Mouse (Mus musculus): ENCODE data around the gene Pex10. TPM values are rescaled to one million over a fixed set of nuclear protein-coding genes. Genes with fewer than 3 reads are reported as not detected.
A peak's percentile ranks its signal among the peaks of the same experiment; 100 is the strongest.

Gene Pex10
- total RNA-seq (2021), result 10 to 100 TPM; 23.9 to 25.7 TPM

DNA sequence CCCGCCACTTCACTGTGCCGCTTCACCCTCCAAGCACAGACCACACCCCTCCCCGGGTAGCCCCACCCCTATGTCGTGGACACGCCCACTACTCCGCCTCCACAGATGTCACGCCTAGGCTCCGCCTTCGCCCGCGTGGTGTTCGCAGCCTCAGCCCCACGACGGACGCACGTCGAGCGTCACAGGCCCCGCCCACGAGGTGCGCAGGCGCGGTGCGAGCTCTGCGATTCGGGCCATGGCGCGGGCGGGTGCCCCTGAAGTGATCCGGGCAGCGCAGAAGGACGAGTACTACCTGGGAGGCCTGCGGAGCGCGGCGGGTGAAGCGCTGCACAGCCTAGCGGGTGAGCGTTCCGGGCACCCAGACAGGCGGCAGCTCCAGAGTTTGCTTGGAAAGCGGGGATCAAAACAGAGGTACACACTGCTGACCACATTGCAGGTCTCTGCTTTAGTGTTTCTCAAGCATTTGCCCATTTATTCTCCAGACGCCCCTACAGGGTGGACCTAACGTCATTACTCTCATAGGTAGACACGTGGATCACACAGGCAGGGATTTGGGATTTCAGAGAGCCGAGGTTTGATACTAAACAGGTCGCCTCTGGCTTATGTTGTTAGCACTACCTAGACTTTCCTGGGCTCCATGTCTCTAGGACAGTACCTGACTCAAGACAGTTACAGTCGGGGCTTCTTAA, at the start of gene Pex10:
Gene Pex10, plus strand, starts transcription at position 183 of the 689 bp plus-strand sequence.
- intact Hi-C loops (cut with DNase I), result loop anchor here (1.0 kb wide), 1 partner anchor 123 kb away; no protein-coding TSS in a partner anchor

DNA sequence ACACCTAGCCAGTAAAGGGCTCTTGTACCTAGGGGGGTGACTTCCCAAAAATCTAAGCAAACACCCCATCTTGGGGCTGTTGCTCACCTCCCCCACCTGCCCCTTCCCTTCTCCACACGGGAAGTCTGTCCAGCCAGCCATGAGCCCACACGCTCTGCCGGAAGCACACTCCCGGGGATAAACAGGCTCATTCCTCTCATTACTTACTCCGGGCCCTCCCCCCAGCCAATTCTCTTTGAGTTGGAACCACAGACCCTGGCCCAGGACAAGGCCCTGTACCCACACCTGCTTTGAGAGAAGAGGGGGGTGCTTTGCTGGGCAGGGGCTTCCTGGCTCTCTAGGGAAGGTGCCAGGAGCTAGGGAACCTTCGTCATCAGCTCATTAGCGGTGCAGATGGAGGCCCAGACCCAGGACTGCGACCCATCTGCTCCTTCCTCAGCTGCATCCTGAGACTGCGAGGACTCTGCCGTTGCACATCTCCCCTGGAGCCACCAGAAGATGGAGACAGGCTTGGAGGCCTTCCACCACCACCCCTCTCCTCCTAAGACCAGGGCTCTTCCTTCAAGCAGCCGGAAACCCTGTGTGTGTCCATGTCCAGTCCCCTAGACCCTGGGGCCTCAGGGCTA, 49.5 kb upstream of the Pex10 start:
- intact Hi-C loops (cut with DNase I), result no loop called here
- DNase-seq (ENCODE audit: low spot score), result no peak

More for the DNA sequence above, at the start of gene Pex10:
- peak; percentile 94 for DNase-seq (ENCODE audit: low spot score)

GRCm38 (mm10) chr4:155018066-155018465, 48.8 kb upstream of the Pex10 start:
- intact Hi-C loops (cut with DNase I), result no loop called here
- DNase-seq (ENCODE audit: low spot score), result no peak

- no peak for DNase-seq (ENCODE audit: low spot score)
- intact Hi-C loops (cut with DNase I), result no loop called here
Measured at GRCm38 (mm10) chr4:155018601-155019335, 48.0 kb upstream of the Pex10 start.

DNA sequence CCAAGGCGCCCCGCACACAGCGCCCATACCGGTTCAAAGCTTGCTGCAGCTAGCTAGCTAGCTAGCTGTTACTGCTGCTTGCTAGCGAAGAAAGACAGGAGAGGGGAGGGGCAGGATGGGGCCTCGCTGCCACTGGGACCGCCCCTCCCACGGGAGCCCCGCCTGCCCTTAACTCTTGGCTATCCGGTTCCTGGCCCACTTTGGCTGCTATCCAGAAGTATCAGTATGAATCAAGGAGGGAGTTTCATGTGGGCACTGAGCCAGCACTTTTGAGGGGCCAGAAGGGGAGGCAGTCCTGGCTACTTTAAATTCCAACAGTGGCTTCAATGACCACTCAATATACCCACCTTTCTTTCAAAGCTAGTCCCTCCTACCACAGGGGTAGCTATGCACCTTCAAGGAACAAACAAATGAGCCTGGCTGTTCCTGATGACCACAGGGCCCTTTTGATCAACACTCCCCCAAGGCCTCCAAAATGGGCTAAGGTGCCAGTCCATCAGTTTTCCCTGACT, 47.4 kb upstream of the Pex10 start:
- intact Hi-C loops (cut with DNase I), result no loop called here
- no peak for DNase-seq (ENCODE audit: low spot score)

GRCm38 (mm10) chr4:155020141-155020540, 46.7 kb upstream of the Pex10 start:
- DNase-seq (ENCODE audit: low spot score), result no peak
- intact Hi-C loops (cut with DNase I), result no loop called here

GRCm38 (mm10) chr4:155020813-155021212, 46.0 kb upstream of the Pex10 start:
- DNase-seq (ENCODE audit: low spot score), result no peak
- intact Hi-C loops (cut with DNase I), result no loop called here

DNA sequence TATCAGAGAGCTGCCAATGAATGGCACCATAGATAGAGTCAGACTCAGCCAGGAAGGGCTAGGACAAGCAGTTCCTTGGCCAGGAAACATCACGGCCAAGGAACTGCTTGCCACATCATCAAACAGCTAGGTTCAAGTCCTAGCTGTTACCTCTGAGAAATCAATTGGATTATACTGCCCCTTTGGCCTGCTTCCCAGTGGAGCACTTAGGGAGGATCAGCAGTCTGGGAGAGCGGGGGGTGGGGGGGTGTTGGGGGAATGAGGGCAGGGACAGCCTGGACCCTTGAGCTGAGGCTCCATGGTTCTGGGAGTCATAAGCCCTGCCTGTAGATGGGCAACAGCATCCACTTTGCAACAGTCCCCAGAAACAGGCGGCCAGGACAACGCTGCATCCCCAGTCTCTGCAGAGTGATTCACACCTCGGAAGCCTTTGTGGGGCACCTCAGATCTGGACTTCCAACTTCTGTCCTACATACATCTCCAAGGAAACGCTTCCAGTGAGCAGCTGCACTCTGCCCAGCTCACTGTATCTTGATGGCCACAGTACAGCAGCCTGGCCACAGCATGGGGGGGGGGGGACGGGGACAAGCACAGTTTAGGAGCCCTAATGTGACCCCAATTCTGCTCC, 44.5 kb upstream of the Pex10 start:
- DNase-seq (ENCODE audit: low spot score), result no peak
- intact Hi-C loops (cut with DNase I), result no loop called here

DNA sequence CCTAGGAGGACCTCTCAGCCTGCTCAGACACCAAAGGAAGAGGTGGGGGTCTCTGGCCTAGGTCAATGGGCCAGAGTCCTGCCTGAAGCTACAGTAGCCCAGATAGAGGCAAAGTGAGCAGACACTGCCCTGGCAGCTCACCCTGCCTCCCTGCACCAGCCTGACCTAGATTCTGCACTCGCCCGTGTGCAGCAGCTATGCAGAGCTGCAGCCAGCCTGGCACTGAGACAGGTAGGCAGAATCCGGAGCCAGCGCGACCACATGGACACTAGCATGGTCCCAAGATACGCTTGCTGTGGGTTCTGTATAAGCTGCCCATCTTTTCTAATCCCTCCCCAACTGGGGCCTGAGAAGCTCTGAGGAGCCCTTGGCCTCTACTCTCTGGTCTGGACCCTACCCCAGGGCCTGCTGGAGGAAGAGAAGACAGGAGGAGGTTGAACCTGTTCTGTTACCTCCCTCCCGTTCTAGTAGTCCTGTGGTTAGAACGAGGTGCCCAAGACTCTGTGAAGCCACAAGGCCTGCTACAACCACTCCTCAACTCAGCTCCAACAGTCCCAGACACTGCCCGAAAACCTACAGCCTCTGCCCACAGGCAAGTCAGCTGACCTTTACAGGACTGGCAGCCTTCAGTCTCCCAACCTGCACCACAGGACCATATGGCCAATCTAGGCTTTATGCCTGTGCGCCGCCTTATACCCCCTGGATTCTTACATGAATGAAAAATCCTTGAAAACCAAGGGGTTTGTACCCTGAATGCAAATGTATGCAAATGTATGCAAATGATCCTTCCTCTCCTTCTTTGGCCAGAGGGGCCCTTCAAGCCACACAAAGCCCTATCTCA, 42.4 kb upstream of the Pex10 start:
- DNase-seq (ENCODE audit: low spot score), result no peak
- intact Hi-C loops (cut with DNase I), result no loop called here

- DNase-seq (ENCODE audit: low spot score), result no peak
- intact Hi-C loops (cut with DNase I), result no loop called here
Measured at GRCm38 (mm10) chr4:155033115-155033514, 33.7 kb upstream of the Pex10 start.

DNA sequence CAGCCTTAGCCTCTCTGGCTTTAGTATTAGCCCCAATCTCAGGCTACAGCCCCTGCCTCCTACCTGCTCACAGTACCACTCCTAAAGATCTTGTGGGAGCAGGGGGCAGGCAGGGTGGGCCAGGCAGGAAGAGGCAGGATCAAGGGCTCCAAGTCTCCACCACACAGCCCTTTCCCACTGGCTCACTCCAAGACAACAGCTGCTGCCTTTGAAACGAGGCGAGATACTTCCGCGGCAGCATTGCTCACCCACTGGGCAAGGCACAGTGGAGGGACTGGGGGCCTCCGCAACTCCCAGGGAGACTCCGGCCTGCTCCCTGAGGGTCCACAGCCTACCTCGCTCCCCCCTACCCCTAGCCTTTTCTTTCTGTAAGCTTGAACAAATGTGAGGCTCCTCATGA, 32.6 kb upstream of the Pex10 start:
- intact Hi-C loops (cut with DNase I), result no loop called here
- no peak for DNase-seq (ENCODE audit: low spot score)

DNA sequence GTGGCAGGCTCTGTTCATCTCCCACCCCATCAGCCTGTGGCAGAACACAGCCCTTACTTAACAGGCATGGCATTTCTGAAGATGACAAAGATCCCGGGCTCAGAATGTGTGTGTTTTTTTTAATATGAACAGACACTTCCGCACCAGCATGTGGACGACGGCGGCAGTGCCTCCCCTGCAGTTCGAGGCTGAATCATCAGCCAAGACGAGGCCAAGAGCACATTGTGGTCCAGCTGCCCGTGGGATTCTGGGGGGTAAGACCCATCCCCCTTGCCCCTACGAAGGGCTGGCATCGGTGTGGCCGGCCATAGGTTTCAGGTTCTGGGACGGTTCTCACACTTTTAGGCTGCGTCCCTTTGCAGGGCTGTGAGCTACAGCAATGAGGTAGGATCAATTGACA, 32.0 kb upstream of the Pex10 start:
- no peak for DNase-seq (ENCODE audit: low spot score)
- intact Hi-C loops (cut with DNase I), result no loop called here

GRCm38 (mm10) chr4:155040197-155040596, 26.6 kb upstream of the Pex10 start:
- intact Hi-C loops (cut with DNase I), result no loop called here
- DNase-seq (ENCODE audit: low spot score), result no peak

- intact Hi-C loops (cut with DNase I), result no loop called here
Measured at GRCm38 (mm10) chr4:155040696-155041095, 26.1 kb upstream of the Pex10 start.

GRCm38 (mm10) chr4:155042606-155043288, 24.1 kb upstream of the Pex10 start:
- DNase-seq (ENCODE audit: low spot score), result no peak
- intact Hi-C loops (cut with DNase I), result no loop called here

More at GRCm38 (mm10) chr4:155040696-155041095, 26.1 kb upstream of the Pex10 start:
- no peak for DNase-seq (ENCODE audit: low spot score)

- DNase-seq (ENCODE audit: low spot score), result no peak
- intact Hi-C loops (cut with DNase I), result no loop called here
Measured at GRCm38 (mm10) chr4:155043289-155043625, 23.6 kb upstream of the Pex10 start.

- no peak for DNase-seq (ENCODE audit: low spot score)
- intact Hi-C loops (cut with DNase I), result no loop called here
Measured at GRCm38 (mm10) chr4:155046636-155047035, 20.2 kb upstream of the Pex10 start.

GRCm38 (mm10) chr4:155050116-155050515, 16.7 kb upstream of the Pex10 start:
- DNase-seq (ENCODE audit: low spot score), result no peak
- intact Hi-C loops (cut with DNase I), result no loop called here

DNA sequence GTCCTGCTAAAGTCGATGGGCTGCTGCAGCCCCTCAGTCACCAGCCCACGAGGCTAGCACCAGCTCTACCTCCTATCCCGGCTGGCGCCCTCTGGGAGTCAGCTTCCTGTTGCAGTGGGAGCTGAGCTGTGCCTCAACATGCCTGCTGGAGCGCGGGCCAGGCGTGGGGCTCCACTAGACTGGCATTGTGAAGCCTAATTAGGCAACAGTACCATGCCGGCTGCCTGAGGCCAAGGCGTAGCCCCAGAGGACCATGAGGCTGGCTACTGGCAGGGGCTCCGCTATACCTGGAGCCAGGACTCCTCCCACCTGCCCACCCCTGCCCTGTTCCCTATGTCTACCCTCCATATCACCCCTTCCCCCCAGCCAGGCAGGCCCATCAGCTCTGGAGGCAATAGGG, 10.1 kb upstream of the Pex10 start, which contains the start of gene Plch2:
Gene Plch2, minus strand, starts transcription at position 61 of the 400 bp plus-strand sequence.
- no peak for DNase-seq (ENCODE audit: low spot score)
- intact Hi-C loops (cut with DNase I), result no loop called here
